7 mouse cellular contexts compared by ENCODE assay signal in genomic region chr7:139584221-139585175, GRCm38 (mm10). TPM values are rescaled to one million over a fixed set of nuclear protein-coding genes. Genes with fewer than 3 reads are reported as not detected.
DNase-seq lines count a peak whose midpoint lies in the region; ATAC-seq and TF ChIP-seq lines count a peak whose summit lies in the region.

No protein-coding gene starts in this region.

- peaks cover 29% of the 10 kb centered on the region for H3K4me1 ChIP-seq in lung, embryonic 15.5 days
- H3K4me1 ChIP-seq in forebrain, postnatal 0 days (ENCODE audit: insufficient read depth), result peaks cover 8% of the 10 kb centered on the region; the same call in 1 of the 2 replicates
- peaks cover 16% of the 10 kb centered on the region for H3K4me1 ChIP-seq in kidney, postnatal 0 days (replicated peaks; ENCODE audit: insufficient read depth, low read length)
- H3K4me1 ChIP-seq in stomach, embryonic 15.5 days, result peaks cover 27% of the 10 kb centered on the region

- DNase-seq in lung, adult 18-20 months, result no peak
- DNase-seq in forebrain, postnatal 0 days, result peak; percentile 83
- no peak for DNase-seq in kidney, postnatal 0 days (ENCODE audit: low spot score)
- DNase-seq in left cerebral cortex, adult 2 months (ENCODE audit: extremely low spot score in 1 of 2, low spot score in 2 of 2), result no peak
- no peak for DNase-seq in gastrocnemius, postnatal 25 days

- intact Hi-C loops in left cerebral cortex, adult 2 months (cut with DNase I), result loop anchor here (5.0 kb wide), 2 partner anchors 92 to 282 kb away; no protein-coding TSS in a partner anchor

- peaks cover 100% of the 10 kb centered on the region for H3K27me3 ChIP-seq in lung, embryonic 15.5 days
- peaks cover 63% of the 10 kb centered on the region for H3K27me3 ChIP-seq in forebrain, postnatal 0 days (ENCODE audit: insufficient read depth, low read length)
- H3K27me3 ChIP-seq in kidney, postnatal 0 days (ENCODE audit: insufficient read depth, low read length), result peaks cover 73% of the 10 kb centered on the region
- H3K27me3 ChIP-seq in stomach, embryonic 15.5 days (replicated peaks), result peaks cover 89% of the 10 kb centered on the region

- no peak overlapping the region for H3K9ac ChIP-seq in lung, embryonic 15.5 days
- no peak overlapping the region for H3K9ac ChIP-seq in forebrain, postnatal 0 days
- H3K9ac ChIP-seq in kidney, postnatal 0 days (ENCODE audit: low read depth, low read length), result no peak overlapping the region
- H3K9ac ChIP-seq in stomach, embryonic 15.5 days, result no peak overlapping the region

- H3K36me3 ChIP-seq in lung, embryonic 15.5 days, result no peaks in the 10 kb centered on the region
- H3K36me3 ChIP-seq in forebrain, postnatal 0 days (ENCODE audit: insufficient read depth), result no peaks in the 10 kb centered on the region
- no peaks in the 10 kb centered on the region for H3K36me3 ChIP-seq in kidney, postnatal 0 days (ENCODE audit: insufficient read depth, low read length)
- H3K36me3 ChIP-seq in stomach, embryonic 15.5 days, result no peaks in the 10 kb centered on the region

- H3K4me2 ChIP-seq in lung, embryonic 15.5 days, result 0 out of 2 replicates have a peak overlapping the region, but pooled peaks have one; percentile 9
- no peak overlapping the region for H3K4me2 ChIP-seq in forebrain, postnatal 0 days (ENCODE audit: low read depth)
- peak overlapping the region; percentile 27; the same call in 1 of the 2 replicates for H3K4me2 ChIP-seq in kidney, postnatal 0 days (ENCODE audit: low read length)
- H3K4me2 ChIP-seq in stomach, embryonic 15.5 days, result peak overlapping the region; percentile 11

- H3K9me3 ChIP-seq in lung, embryonic 15.5 days, result no peaks in the 10 kb centered on the region
- no peaks in the 10 kb centered on the region for H3K9me3 ChIP-seq in forebrain, postnatal 0 days (ENCODE audit: low read length)
- H3K9me3 ChIP-seq in kidney, postnatal 0 days (replicated peaks; ENCODE audit: low read length), result no peaks in the 10 kb centered on the region
- H3K9me3 ChIP-seq in stomach, embryonic 15.5 days, result no peaks in the 10 kb centered on the region

- no peak for ATAC-seq in lung, embryonic 15.5 days (ENCODE audit: borderline replicate concordance, extremely low read depth, low FRiP score, low TSS enrichment)
- no peak; the same call in 1 of the 2 replicates for ATAC-seq in forebrain, postnatal 0 days
- ATAC-seq in kidney, postnatal 0 days (replicated peaks; ENCODE audit: low FRiP score, low read depth), result no peak
- ATAC-seq in stomach, embryonic 15.5 days (ENCODE audit: insufficient read depth, low FRiP score, low read depth), result no peak

- no peak overlapping the region; the same call in 1 of the 2 replicates for H3K4me3 ChIP-seq in lung, embryonic 15.5 days
- H3K4me3 ChIP-seq in forebrain, postnatal 0 days (ENCODE audit: low read depth, low read length), result no peak overlapping the region
- peak overlapping the region; percentile 18 for H3K4me3 ChIP-seq in kidney, postnatal 0 days (replicated peaks; ENCODE audit: low read depth, low read length)
- peak overlapping the region; percentile 7; the same call in 1 of the 2 replicates for H3K4me3 ChIP-seq in stomach, embryonic 15.5 days (replicated peaks)
- H3K4me3 ChIP-seq in left cerebral cortex, adult 2 months, result no peak overlapping the region

- H3K27ac ChIP-seq in lung, embryonic 15.5 days, result no peak overlapping the region
- no peak overlapping the region for H3K27ac ChIP-seq in forebrain, postnatal 0 days (ENCODE audit: low read depth, low read length)
- H3K27ac ChIP-seq in kidney, postnatal 0 days, result no peak overlapping the region
- H3K27ac ChIP-seq in stomach, embryonic 15.5 days, result no peak overlapping the region
- no peak overlapping the region for H3K27ac ChIP-seq in left cerebral cortex, adult 2 months

- no peak for TF ChIP-seq CTCF in forebrain, postnatal 0 days (IDR thresholded peaks at IDR 0.05; ENCODE audit: low read depth)
- no peak for TF ChIP-seq CTCF in kidney, postnatal 0 days (IDR thresholded peaks at IDR 0.05; ENCODE audit: low read depth)
- no peak for TF ChIP-seq CTCF in left cerebral cortex, adult 2 months (IDR thresholded peaks at IDR 0.05)

- WGBS in lung, embryonic 15.5 days, result 2% methylated on average over 53 of the region's 53 CpGs
- WGBS in forebrain, postnatal 0 days, result 2% methylated on average over 53 of the region's 53 CpGs
- WGBS in kidney, postnatal 0 days, result under 1% methylated on average over 53 of the region's 53 CpGs
- 3% methylated on average over 53 of the region's 53 CpGs for WGBS in stomach, embryonic 15.5 days

RNA-seq across cellular contexts. Expression of gene Nkx6-2, which starts 1.9 kb away (rescaled TPM):
- polyA plus RNA-seq in lung, embryonic 15.5 days (2015; fragmentation: Nextera tagmentation; extraction: Ambion mirVana), result 0.15 and 0.20 TPM in 2 replicates
- total RNA-seq in forebrain, postnatal 0 days (2014; rRNA removed), result 1.00 and 1.2 TPM in 2 replicates
- 0.52 and 1.4 TPM in 2 replicates for polyA plus RNA-seq in forebrain, postnatal 0 days (2015; fragmentation: Nextera tagmentation; extraction: Ambion mirVana)
- polyA plus RNA-seq in kidney, postnatal 0 days (2015; fragmentation: Nextera tagmentation; extraction: Ambion mirVana), result 0.11 and 0.20 TPM in 2 replicates
- 6.0 and 8.2 TPM in 2 replicates for polyA plus RNA-seq in stomach, embryonic 15.5 days (2015; fragmentation: Nextera tagmentation; extraction: Ambion mirVana)
- 1 to 10 TPM; 5.2 to 6.5 TPM for total RNA-seq in left cerebral cortex, adult 2 months (2021)
- not detected for total RNA-seq in gastrocnemius, postnatal 25 days (2021)

Comparison
In these comparisons a context has a peak if more than half of its experiments do, and no peak if none do; other contexts are left out.
1. H3K4me3 ChIP-seq: peak in kidney, postnatal 0 days (single experiment) and stomach, embryonic 15.5 days (single experiment); none in lung, embryonic 15.5 days (single experiment), forebrain, postnatal 0 days (single experiment) and left cerebral cortex, adult 2 months (single experiment).